Mouse (Mus musculus) urinary bladder, postnatal 36 days (tissue): ENCODE results near the gene Cox10.
A peak's percentile ranks its signal among the peaks of the same experiment; 100 is the strongest.
"Not testable (repeated sequence)": the region's sequence is repeated elsewhere in the genome, so short reads cannot be mapped to it uniquely, and the experiment has no call there.

Experiments
- DNase-seq, 2 experiments: peaks; one replicate each; pipeline ENCODE4 v3.0.0; 2022; ENCODE audit warnings: low spot score in 2 of 2, mixed read lengths in 1 of 2

Gene Cox10

GRCm38 (mm10) chr11:64078956-64079726, at the start of gene Cox10:
TSS of gene Cox10 (minus strand) at chr11:64079468.
- peak; percentile 79 to 87 for DNase-seq

GRCm38 (mm10) chr11:64128016-64128415, 48.7 kb upstream of the Cox10 start:
- peak in 1 of 2 experiments; percentile 28 for DNase-seq

- DNase-seq, result no peak
Measured at GRCm38 (mm10) chr11:64125471-64125870, 46.2 kb upstream of the Cox10 start.

GRCm38 (mm10) chr11:64123174-64123573, 43.9 kb upstream of the Cox10 start:
- not testable (repeated sequence) for DNase-seq

GRCm38 (mm10) chr11:64116711-64117110, 37.4 kb upstream of the Cox10 start:
- DNase-seq, result no peak

- DNase-seq, result no peak
Measured at GRCm38 (mm10) chr11:64115822-64116221, 36.6 kb upstream of the Cox10 start.

- no peak for DNase-seq
Measured at GRCm38 (mm10) chr11:64115101-64115500, 35.8 kb upstream of the Cox10 start.

- no peak for DNase-seq
Measured at GRCm38 (mm10) chr11:64100060-64100459, 20.8 kb upstream of the Cox10 start.

- no peak for DNase-seq
Measured at GRCm38 (mm10) chr11:64093058-64093457, 13.8 kb upstream of the Cox10 start.

GRCm38 (mm10) chr11:64091150-64091549, 11.9 kb upstream of the Cox10 start:
- DNase-seq, result no peak

GRCm38 (mm10) chr11:64089682-64090081, 10.4 kb upstream of the Cox10 start:
- no peak for DNase-seq

- DNase-seq, result no peak
Measured at GRCm38 (mm10) chr11:64085888-64086287, 6.6 kb upstream of the Cox10 start.

GRCm38 (mm10) chr11:64079727-64080081, 436 bp upstream of the Cox10 start:
- DNase-seq, result no peak

- DNase-seq, result no peak
Measured at GRCm38 (mm10) chr11:64076212-64076611, 3.1 kb downstream of the Cox10 start.

GRCm38 (mm10) chr11:64073379-64073778, 5.9 kb downstream of the Cox10 start:
- no peak for DNase-seq

GRCm38 (mm10) chr11:64071536-64071935, 7.7 kb downstream of the Cox10 start:
- DNase-seq, result no peak

- DNase-seq, result no peak
Measured at GRCm38 (mm10) chr11:64066001-64066400, 13.3 kb downstream of the Cox10 start.

- no peak for DNase-seq
Measured at GRCm38 (mm10) chr11:64063130-64063529, 16.1 kb downstream of the Cox10 start.

- DNase-seq, result no peak
Measured at GRCm38 (mm10) chr11:64062226-64062625, 17.0 kb downstream of the Cox10 start.

GRCm38 (mm10) chr11:64059305-64059704, 20.0 kb downstream of the Cox10 start:
- no peak for DNase-seq

GRCm38 (mm10) chr11:64058474-64058873, 20.8 kb downstream of the Cox10 start:
- no peak for DNase-seq

- no peak for DNase-seq
Measured at GRCm38 (mm10) chr11:64053371-64053770, 25.9 kb downstream of the Cox10 start.

- DNase-seq, result no peak
Measured at GRCm38 (mm10) chr11:64051195-64051968, 27.9 kb downstream of the Cox10 start.
